Mouse (Mus musculus) lung, adult 2 months (tissue): ENCODE measurements at regions not wholly inside any gene's neighbourhood (a gene's known extent, or its start where the extent isn't known, plus 50 kb on each side); places are given as distances from the start of the nearest gene placed in this dataset.

Experiments
- CTCF ChIP-seq: fragments of 200-500 bp; IDR thresholded peaks from 2 replicates; pipeline ENCODE4 v1.5.1; 2011; ENCODE audit warnings: mild to moderate bottlenecking, low read length, control low read depth; ENCODE audit not compliant: insufficient read depth
- POLR2A ChIP-seq: fragments of 200-500 bp; IDR thresholded peaks from 2 replicates; pipeline ENCODE4 v1.6.1; 2011; ENCODE audit warnings: low read depth, mild to moderate bottlenecking, control low read depth, low read length, borderline replicate concordance; ENCODE audit errors: extremely low read depth

DNA sequence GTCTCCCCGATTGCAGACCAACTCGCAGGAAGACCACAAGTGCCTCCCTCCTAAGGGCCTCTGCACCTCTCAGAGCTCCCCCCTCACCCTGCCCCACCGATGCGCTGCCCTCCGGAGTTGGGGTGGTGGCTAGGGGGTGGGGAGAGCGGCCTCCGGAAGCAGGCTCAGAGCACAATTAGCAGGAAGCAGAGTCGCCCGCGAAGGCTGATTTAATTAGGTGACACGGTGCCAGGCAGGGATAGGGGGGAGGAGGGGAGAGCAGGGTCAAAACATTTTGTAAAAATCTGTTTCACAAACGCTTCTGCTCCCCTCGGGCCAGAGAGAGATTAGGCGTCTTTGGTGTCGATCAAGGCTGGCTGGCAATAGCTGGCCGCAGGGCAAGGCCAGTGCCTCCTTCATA lies 63.0 kb upstream of the Pax2 start:
- TF ChIP-seq CTCF (no peak), POLR2A (no peak)
